Mouse (Mus musculus) gastrocnemius, postnatal 10 days (tissue): ENCODE results near the gene Maml3. TPM values are rescaled to one million over a fixed set of nuclear protein-coding genes. Genes with fewer than 3 reads are reported as not detected.

ENCODE experiments used
- DNase-seq: peaks from one replicate; pipeline ENCODE4 v3.0.0; 2021; ENCODE audit warnings: mixed read lengths
- total RNA-seq, 2 experiments: library from RNA; stranded (reverse); gene quantifications; 2 replicates each; pipeline ENCODE4 v1.2.3; 2021

The Maml3 gene
- total RNA-seq, 2 experiments from 2014 or later = 5.2 to 6.6 TPM

- DNase-seq = no peak
Observed at GRCm38 (mm10) chr3:51659415-51659814, 445.5 kb downstream of the Maml3 start.

DNA sequence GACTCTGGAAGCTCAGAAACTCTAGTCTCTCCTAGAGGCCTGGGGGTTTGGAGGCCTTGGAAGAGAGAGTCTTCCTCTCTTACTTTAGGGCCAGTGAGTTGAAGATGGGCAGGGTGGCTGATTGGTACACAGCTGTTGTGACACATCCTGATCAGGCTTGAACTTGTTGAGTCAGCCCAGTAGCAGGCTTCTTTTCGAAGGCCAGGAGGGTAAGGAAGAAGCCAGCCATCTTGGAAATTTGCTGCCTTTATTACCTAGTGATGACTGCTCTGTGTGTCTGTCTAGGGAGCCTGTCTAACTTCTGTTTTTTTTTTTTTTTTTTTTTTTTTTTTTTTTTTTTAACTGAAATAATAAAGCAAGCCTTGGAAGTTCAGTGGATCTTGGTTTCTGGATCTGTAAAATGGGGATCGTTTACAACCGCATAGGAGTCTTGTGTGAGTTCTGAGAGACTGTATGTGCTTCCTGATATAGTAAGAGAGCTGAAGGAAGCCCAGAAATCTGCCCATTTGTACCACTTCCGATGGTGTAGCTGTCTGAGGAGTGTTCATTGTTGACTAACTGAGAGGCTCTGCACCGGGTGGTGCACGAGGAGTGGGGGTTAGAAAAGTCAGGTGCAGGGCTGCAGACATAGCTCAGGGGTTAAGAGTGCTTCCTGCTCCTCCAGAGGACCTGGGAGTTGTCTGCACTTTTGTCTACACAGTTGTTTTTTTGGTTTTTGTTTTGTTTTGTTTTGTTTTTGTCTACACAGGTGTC, 450.4 kb downstream of the Maml3 start:
- no peak for DNase-seq

- DNase-seq = peak; percentile 43
Observed at GRCm38 (mm10) chr3:51652701-51653100, 452.2 kb downstream of the Maml3 start.

GRCm38 (mm10) chr3:51652292-51652691, 452.6 kb downstream of the Maml3 start:
- DNase-seq = peak; percentile 83

- DNase-seq = no peak
Observed at GRCm38 (mm10) chr3:51651149-51651548, 453.7 kb downstream of the Maml3 start.

- DNase-seq = no peak
Observed at GRCm38 (mm10) chr3:51649986-51650385, 454.9 kb downstream of the Maml3 start.

DNA sequence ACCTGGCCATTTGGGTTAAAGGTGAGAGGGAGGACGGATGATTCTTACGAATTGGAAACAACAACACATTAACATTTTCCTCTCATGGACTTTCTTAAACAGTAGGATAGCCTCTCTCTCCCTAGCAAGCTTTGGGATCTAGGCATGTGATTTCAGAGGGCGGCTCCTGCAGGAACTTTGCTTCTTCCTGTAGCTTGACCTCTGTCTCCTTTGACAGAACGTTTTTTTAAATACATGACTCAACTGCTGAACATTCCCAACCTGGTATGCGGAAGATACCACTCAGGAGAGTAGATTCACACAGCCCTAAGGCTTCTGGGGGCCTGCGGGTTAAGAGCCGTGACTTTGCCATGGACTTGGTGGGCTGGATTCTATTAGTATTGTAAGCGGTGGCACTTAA, 455.4 kb downstream of the Maml3 start:
- no peak for DNase-seq

GRCm38 (mm10) chr3:51648037-51648664, 456.7 kb downstream of the Maml3 start:
- DNase-seq = peak; percentile 77

- no peak for DNase-seq
Observed at GRCm38 (mm10) chr3:51647356-51647755, 457.5 kb downstream of the Maml3 start.

GRCm38 (mm10) chr3:51646301-51646700, 458.6 kb downstream of the Maml3 start:
- DNase-seq = no peak

DNA sequence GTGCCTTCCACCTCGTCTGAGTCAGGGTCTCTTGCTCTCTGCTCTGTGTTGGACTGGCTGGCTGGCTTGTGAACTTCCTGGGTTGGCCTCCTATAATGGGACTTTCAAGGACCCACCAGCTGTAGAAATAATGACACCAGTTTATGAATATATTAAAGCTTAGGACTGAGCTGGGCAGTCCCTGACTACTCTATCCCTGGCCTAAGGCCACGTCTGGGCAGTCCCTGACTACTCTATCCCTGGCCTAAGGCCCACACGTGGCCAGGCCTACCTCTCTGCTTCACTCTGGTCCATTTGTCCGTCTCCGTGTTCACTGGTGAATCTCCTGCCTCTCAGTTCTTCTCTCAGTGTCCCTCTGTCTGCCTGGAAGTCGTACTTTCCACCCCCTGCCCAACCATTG, 459.4 kb downstream of the Maml3 start:
- no peak for DNase-seq

DNA sequence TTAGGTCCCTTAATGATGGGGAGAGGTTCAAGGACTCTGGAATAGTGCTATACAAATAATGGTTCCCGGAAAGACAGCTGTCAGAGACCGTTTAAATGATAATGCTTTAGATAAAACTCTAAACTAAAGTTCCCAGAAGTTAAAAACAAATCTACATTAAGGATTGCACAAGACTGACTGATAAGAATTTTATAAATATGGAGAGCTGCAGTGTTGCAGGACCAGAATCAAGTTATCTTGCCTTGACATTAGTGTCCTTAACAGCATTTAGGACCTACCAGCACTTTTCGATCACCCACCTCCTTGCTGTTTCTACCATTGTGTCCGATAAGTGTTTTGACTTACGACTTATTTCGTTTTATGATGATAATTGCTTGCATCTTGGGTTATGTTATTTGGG, 466.6 kb downstream of the Maml3 start:
- no peak for DNase-seq

- no peak for DNase-seq
Observed at GRCm38 (mm10) chr3:51637326-51637725, 467.6 kb downstream of the Maml3 start.

DNA sequence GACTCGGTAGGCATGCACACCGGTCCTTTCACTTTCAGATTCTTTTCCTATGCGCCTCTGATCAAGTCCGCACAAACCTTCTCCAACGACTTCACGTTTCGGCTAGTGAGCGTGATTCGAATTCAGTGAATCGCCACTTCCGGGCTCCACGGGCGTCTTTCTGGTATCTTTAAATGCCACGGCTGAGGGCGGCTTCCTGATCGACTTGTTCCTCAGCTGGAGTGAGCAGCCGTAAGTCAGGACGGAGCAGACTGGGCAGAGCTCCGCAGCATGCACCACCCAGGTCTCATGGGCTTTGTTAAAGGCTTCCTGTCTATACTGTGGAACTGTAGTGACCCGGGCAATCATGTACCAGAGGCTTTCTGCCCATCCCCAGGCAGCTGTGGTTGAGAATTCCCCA, 468.2 kb downstream of the Maml3 start:
- no peak for DNase-seq

GRCm38 (mm10) chr3:51635960-51636359, 468.9 kb downstream of the Maml3 start:
- DNase-seq = no peak

Other genes with a start within 250 kb of the Maml3 start
- gene Foxo1, start 163.3 kb upstream of the Maml3 start, total RNA-seq = 10 to 100 TPM; 10.5 to 13.7 TPM